Mouse (Mus musculus) neural tube, embryonic 14.5 days (tissue): ENCODE results near the gene Ccn6. TPM values are rescaled to one million over a fixed set of nuclear protein-coding genes. Genes with fewer than 3 reads are reported as not detected.

Experiments
- ATAC-seq: fragments of 200-750 bp; cut with Nextera tagmentation; 2 replicates; pipeline ENCODE4 v1.8.0; 2017; ENCODE audit warnings: low read depth, mild to moderate bottlenecking, moderate TSS enrichment, moderate library complexity
- H3K27ac ChIP-seq: fragments of 300-500 bp; sonication (generic); 2 replicates; pipeline ENCODE4 v1.5.1; 2014; ENCODE audit warnings: low read depth, mild to moderate bottlenecking, control low read depth, low read length, moderate library complexity, mixed read lengths
- H3K27me3 ChIP-seq: fragments of 300-500 bp; sonication (generic); 2 replicates; pipeline ENCODE4 v1.6.1; 2014; ENCODE audit warnings: low read length; ENCODE audit not compliant: control insufficient read depth, insufficient read depth
- H3K36me3 ChIP-seq: fragments of 300-500 bp; sonication (generic); 2 replicates; pipeline ENCODE4 v1.6.1; 2014; ENCODE audit warnings: low read length, mixed read lengths; ENCODE audit not compliant: control insufficient read depth, insufficient read depth
- H3K4me1 ChIP-seq: fragments of 300-500 bp; sonication (generic); 2 replicates; pipeline ENCODE4 v1.6.1; 2014; ENCODE audit warnings: low read length; ENCODE audit not compliant: control insufficient read depth, insufficient read depth
- H3K4me2 ChIP-seq: fragments of 300-500 bp; sonication (generic); 2 replicates; pipeline ENCODE4 v1.6.1; 2014; ENCODE audit warnings: mild to moderate bottlenecking, low read depth, low read length, control low read depth
- H3K4me3 ChIP-seq: fragments of 300-500 bp; sonication (generic); 2 replicates; pipeline ENCODE4 v1.5.1; 2014; ENCODE audit warnings: low read depth, low read length, control low read depth, mixed read lengths
- H3K9ac ChIP-seq: fragments of 300-500 bp; sonication (generic); replicated peaks from 2 replicates; pipeline ENCODE4 v1.6.1; 2014; ENCODE audit warnings: low read depth, mild to moderate bottlenecking, control low read depth, low read length, mixed read lengths
- H3K9me3 ChIP-seq: fragments of 300-500 bp; sonication (generic); 2 replicates; pipeline ENCODE4 v1.6.1; 2016; ENCODE audit warnings: low read length; ENCODE audit not compliant: control insufficient read depth
- WGBS: fragments of 180-500 bp; shearing (Covaris S2); extraction: QIAGEN DNeasy Blood & Tissue Kit; methylation state at CpG from one replicate; pipeline ENCODE4 v1.1.7; 2014; 5-methylcytosine and 5-hydroxymethylcytosine counted together
- polyA plus RNA-seq: library from polyadenylated mRNA; unstranded; fragments of >200 nt; fragmentation: Nextera tagmentation; extraction: Ambion mirVana; gene quantifications from 2 replicates; pipeline ENCODE4 v1.2.1, GENCODE M21; 2014

The Ccn6 gene
- polyA plus RNA-seq, 1 experiment from 2014 or later, result 0.37 TPM

DNA sequence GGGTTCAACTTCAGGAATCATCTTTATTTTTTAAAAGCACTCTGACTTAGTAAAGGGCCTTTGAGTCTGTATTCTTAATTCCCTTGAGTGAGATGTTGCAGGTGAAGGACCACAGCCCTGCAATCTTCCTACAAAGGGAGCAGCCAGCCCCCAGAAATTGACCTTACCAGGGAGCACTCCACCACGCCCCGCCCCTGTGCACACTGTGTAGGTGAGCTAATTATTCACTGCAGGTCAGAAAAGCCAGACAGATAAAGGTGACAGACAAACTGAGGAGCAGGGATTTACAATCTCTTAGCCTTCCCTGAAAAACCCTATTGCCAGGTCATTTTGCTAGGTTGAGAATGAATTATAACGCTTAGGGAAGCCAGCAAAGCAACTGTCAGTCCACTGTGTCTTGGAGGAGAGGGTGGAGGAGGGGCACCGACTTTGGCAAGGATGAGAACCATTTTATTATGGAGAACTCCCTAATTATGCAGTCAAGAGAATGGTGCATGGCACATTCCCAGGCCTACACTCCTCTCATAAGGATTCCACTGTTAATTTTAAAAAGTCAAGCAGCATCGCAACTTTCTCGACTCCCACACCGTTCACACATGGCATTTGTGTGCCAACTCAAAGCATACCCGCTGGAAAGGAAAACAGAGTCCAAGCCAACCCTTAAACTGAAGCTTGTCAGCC lies 21.4 kb upstream of the Ccn6 start:
- WGBS, result 68% methylated on average over 8 of the region's 8 CpGs
- H3K9me3 ChIP-seq, result no peaks in the 10 kb centered on the region
- H3K4me1 ChIP-seq, result no peaks in the 10 kb centered on the region
- no peak overlapping the region for H3K9ac ChIP-seq
- ATAC-seq, result no peak
- no peaks in the 10 kb centered on the region for H3K27me3 ChIP-seq
- H3K27ac ChIP-seq, result no peak overlapping the region
- no peaks in the 10 kb centered on the region for H3K36me3 ChIP-seq
- H3K4me3 ChIP-seq, result no peak overlapping the region
- H3K4me2 ChIP-seq, result no peak overlapping the region

DNA sequence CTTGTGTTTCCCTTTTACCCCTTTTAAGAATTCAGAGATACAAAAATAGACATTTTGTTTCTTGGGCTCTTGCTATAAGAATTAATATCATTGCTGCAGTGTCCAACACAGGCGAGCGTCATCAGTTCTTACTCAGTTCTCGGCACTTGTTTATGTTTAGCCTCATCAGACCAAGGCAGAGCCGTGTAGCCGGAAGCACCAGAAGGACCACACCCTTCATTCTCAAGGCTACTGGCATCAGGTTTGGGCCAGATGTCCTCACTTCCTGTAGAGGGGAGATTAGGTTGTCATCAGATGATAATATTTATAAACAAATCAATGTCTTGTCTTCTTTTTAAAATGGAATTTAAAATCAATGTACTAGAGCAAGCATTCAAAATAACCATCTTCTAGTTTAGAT lies 13.4 kb upstream of the Ccn6 start:
- ATAC-seq, result no peak
- Histone ChIP-seq H3K9me3 (no peaks in the 10 kb centered on the region), H3K4me2 (no peak overlapping the region), H3K4me1 (peaks cover 13% of the 10 kb centered on the region), H3K9ac (no peak overlapping the region), H3K27ac (no peak overlapping the region), H3K27me3 (no peaks in the 10 kb centered on the region), H3K36me3 (no peaks in the 10 kb centered on the region), H3K4me3 (no peak overlapping the region)
- WGBS, result 92% methylated on average over 5 of the region's 5 CpGs

DNA sequence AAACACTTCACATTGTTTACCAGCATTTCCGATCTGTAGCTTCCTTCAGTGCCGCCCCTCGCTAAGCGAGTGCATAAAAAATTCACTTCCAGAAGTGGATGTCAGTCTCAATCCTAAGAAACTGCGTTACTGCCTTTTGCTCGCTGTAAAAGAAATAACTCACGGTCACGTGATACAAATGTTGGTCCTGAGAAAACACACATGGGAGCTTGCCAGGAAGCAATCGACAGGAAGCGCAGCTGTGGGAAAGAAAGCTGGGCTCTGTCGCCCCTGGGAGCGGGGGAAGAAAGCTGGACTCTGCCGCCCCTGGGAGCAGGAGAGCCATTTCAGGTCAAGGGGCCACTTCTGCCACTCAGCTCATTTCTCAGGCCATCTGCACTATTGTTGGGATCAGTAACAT lies 9.5 kb upstream of the Ccn6 start:
- Histone ChIP-seq H3K4me1 (peaks cover 25% of the 10 kb centered on the region), H3K27ac (peak overlapping the region; percentile 95), H3K4me2 (peak overlapping the region; percentile 68), H3K4me3 (no peak overlapping the region), H3K36me3 (no peaks in the 10 kb centered on the region), H3K9ac (no peak overlapping the region), H3K9me3 (no peaks in the 10 kb centered on the region), H3K27me3 (no peaks in the 10 kb centered on the region)
- 19% methylated on average over 13 of the region's 13 CpGs for WGBS
- ATAC-seq, result no peak

DNA sequence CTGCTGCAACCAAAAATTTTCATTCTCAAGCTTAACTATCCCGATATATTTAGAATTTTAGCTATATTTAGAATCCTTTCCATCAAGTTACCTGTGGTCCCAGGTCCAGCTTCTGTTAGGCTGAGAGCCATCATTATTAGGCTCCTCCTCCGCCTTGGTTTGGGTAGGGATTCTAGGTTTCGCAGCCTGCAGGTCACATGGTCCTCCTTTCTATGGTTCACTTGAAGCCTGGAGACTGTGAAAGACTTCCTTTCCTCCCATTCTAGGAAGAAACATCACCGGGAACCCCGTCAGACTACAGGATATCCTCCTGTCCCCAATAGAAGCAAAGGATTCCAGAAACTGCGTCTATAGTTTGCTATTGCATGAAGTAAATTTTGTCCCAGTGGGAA lies 8.9 kb upstream of the Ccn6 start:
- no peak for ATAC-seq
- Histone ChIP-seq H3K4me2 (peak overlapping the region; percentile 68), H3K27me3 (no peaks in the 10 kb centered on the region), H3K27ac (peak overlapping the region; percentile 95), H3K4me1 (peaks cover 25% of the 10 kb centered on the region), H3K4me3 (no peak overlapping the region; the same call in 1 of the 2 replicates), H3K9me3 (no peaks in the 10 kb centered on the region), H3K36me3 (no peaks in the 10 kb centered on the region), H3K9ac (no peak overlapping the region)
- WGBS, result 63% methylated on average over 6 of the region's 6 CpGs

DNA sequence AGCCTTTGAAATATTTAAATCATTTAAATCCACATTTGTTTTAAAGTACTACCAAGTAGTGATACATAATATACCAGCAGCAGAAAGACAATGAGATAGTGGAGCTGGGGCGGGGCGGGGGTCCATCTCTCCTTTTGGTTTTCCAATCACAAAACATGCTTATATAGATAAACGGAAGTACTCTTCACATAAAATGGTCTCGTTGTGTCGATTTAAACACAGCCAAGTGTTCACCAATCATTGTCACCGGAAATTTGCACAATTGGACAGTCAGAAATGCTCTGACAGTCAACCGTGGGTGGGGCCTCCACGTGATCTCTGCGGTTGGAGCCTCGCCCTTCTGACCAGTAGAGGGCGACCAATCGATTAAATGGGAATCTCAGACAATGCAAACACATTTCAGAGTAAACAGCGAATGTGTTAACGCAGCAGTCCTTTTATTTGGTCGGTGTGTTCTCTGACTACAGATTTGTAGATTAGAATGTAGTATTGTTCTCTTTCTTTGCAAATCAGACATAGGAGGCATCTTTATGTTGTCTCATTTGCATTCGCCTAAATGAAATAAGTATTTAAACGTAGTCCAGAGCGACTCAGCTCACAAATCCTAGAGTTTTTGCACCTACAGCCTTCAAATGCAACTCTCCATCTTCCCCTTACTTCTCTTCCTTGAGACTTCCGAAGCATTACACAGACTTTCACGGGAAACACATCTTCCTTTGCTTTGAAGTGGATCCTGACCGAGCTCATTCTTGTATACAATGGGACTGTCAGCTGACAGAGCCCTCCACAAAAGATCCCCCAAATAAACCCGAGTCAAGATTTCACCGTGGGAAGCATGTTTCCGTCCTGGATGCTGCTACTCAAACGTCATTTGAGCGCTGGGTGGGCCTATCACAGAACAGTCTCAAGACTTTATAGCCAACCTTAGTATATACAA lies 8.3 kb upstream of the Ccn6 start:
- H3K9me3 ChIP-seq, result no peaks in the 10 kb centered on the region
- ATAC-seq, result peak; percentile 82
- H3K4me3 ChIP-seq, result peak overlapping the region; percentile 35
- H3K27ac ChIP-seq, result peak overlapping the region; percentile 95
- H3K4me2 ChIP-seq, result peak overlapping the region; percentile 68
- H3K27me3 ChIP-seq, result no peaks in the 10 kb centered on the region
- H3K36me3 ChIP-seq, result no peaks in the 10 kb centered on the region
- WGBS, result 6% methylated on average over 26 of the region's 26 CpGs
- peak overlapping the region; percentile 56; the same call in 1 of the 2 replicates for H3K9ac ChIP-seq
- peaks cover 25% of the 10 kb centered on the region for H3K4me1 ChIP-seq

DNA sequence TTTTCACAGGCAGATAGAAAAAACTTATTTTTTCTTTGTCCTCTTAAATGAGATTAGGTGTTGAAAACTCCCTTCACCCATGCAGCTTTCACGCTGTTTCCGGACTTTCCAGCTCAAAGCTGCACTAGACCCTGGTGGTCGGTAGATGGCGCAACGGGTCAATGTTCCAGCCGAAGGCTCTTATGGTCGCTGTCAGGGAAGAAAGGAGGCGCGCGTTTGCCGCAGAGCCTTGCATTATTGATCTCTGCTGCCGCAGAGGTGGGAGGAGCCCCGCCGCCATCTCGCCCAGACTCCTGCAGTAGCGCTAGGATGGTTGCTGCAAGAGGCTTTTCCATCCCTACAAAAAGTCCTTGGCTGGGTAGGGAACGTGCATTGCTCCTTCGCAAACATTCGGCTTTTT lies 7.5 kb upstream of the Ccn6 start:
- H3K9ac ChIP-seq, result peak overlapping the region; percentile 56; the same call in 1 of the 2 replicates
- no peaks in the 10 kb centered on the region for H3K9me3 ChIP-seq
- peak overlapping the region; percentile 95 for H3K27ac ChIP-seq
- peak overlapping the region; percentile 35 for H3K4me3 ChIP-seq
- peak overlapping the region; percentile 68 for H3K4me2 ChIP-seq
- no peaks in the 10 kb centered on the region for H3K27me3 ChIP-seq
- ATAC-seq, result peak; percentile 93
- peaks cover 31% of the 10 kb centered on the region for H3K4me1 ChIP-seq
- H3K36me3 ChIP-seq, result no peaks in the 10 kb centered on the region
- WGBS, result under 1% methylated on average over 19 of the region's 19 CpGs

DNA sequence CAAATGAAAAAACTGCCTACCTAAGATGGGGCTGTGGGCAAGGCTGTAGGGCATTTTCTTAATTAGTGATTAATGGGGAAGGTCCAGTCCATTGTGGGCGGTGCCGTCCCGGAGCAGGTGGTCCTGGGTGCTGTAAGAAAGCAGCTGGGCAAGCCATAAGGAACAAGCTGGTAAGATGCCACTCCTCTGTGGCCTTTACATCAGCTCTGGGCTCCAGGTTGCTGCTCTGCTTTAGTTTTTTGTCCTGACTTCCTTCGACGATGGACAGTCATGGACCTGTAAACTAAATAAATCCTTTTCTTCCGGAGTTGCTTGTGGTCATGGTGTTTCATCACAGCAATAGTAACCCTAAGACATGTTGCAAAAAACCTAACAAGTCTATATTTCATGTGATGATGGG lies 7.1 kb upstream of the Ccn6 start:
- Histone ChIP-seq H3K9ac (peak overlapping the region; percentile 41), H3K9me3 (no peaks in the 10 kb centered on the region), H3K36me3 (no peaks in the 10 kb centered on the region), H3K4me1 (peaks cover 32% of the 10 kb centered on the region), H3K27ac (peak overlapping the region; percentile 95; the same call in 1 of the 2 replicates), H3K4me3 (no peak overlapping the region), H3K4me2 (peak overlapping the region; percentile 68), H3K27me3 (no peaks in the 10 kb centered on the region)
- ATAC-seq, result peak; percentile 13; the same call in 1 of the 2 replicates
- WGBS, result 8% methylated on average over 6 of the region's 6 CpGs

DNA sequence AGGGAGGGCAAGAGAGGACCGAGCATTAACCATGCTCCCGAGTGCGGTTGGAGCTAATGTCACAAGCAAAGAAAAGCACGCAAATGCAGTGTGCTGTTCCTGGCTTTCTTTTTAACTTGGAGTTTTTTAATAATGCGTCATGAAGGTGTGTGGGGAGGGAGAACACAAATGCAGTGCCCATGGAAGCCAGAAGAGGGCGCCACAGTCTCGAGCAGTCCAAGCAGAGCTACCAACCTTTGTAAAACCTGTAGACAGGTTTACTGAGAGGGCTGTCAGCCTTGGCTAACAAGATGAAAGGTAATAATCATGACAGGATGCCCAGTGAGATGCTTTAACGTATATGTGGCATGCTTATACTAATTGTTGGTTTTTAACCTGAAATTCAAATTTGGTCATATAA lies 6.6 kb upstream of the Ccn6 start:
- Histone ChIP-seq H3K27me3 (no peaks in the 10 kb centered on the region), H3K9me3 (no peaks in the 10 kb centered on the region), H3K27ac (peak overlapping the region; percentile 95; the same call in 1 of the 2 replicates), H3K9ac (peak overlapping the region; percentile 41; the same call in 1 of the 2 replicates), H3K36me3 (no peaks in the 10 kb centered on the region), H3K4me2 (peak overlapping the region; percentile 68), H3K4me3 (no peak overlapping the region), H3K4me1 (peaks cover 32% of the 10 kb centered on the region)
- peak; percentile 23 for ATAC-seq
- 9% methylated on average over 8 of the region's 8 CpGs for WGBS

DNA sequence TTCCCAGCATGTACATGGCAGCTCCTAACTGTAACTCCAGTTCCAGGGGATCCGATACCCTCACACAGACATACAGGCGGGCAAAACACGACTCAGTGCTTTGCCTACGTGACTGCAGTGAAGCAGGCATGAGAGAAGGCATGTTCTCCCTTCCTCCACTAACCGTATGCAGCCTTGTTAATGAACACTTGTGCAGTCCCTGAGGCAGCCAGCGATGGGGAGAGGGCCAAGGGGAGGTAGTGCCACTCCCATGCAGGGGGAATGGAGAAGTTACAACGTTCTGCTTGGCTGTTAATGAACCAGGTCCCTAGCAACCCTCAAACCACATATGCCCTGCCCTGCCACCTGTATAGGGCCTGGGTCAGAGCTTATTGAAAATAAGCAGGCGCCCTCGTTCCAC lies 6.0 kb upstream of the Ccn6 start:
- 57% methylated on average over 9 of the region's 9 CpGs for WGBS
- Histone ChIP-seq H3K27me3 (no peaks in the 10 kb centered on the region), H3K27ac (peak overlapping the region; percentile 30; the same call in 1 of the 2 replicates), H3K9ac (no peak overlapping the region), H3K36me3 (no peaks in the 10 kb centered on the region), H3K9me3 (no peaks in the 10 kb centered on the region), H3K4me3 (no peak overlapping the region), H3K4me2 (peak overlapping the region; percentile 28; the same call in 1 of the 2 replicates), H3K4me1 (peaks cover 32% of the 10 kb centered on the region)
- ATAC-seq, result no peak
